Mouse (Mus musculus): ENCODE results near the gene Comtd1.

Comtd1 gene

GRCm38 (mm10) chr14:21848166-21849154 is at the start of gene Comtd1:
Gene Comtd1, minus strand, starts transcription at chr14:21848977.
- DNase-seq = peak; percentile 95

- no peak for DNase-seq
Observed at GRCm38 (mm10) chr14:21892341-21892659, 43.5 kb upstream of the Comtd1 start.

GRCm38 (mm10) chr14:21891581-21892340 is 43.0 kb upstream of the Comtd1 start:
- DNase-seq = no peak

- no peak for DNase-seq
Observed at GRCm38 (mm10) chr14:21890430-21890829, 41.7 kb upstream of the Comtd1 start.

GRCm38 (mm10) chr14:21866816-21867215 is 18.0 kb upstream of the Comtd1 start:
- DNase-seq = no peak

GRCm38 (mm10) chr14:21866291-21866690 is 17.5 kb upstream of the Comtd1 start:
- DNase-seq = no peak

- DNase-seq = no peak
Observed at GRCm38 (mm10) chr14:21856886-21857285, 8.1 kb upstream of the Comtd1 start.

- no peak for DNase-seq
Observed at GRCm38 (mm10) chr14:21855961-21856360, 7.2 kb upstream of the Comtd1 start.

- no peak for DNase-seq
Observed at GRCm38 (mm10) chr14:21854271-21854670, 5.5 kb upstream of the Comtd1 start.

GRCm38 (mm10) chr14:21853456-21854109 is 4.8 kb upstream of the Comtd1 start:
- DNase-seq = peak; percentile 63

- DNase-seq = no peak
Observed at GRCm38 (mm10) chr14:21851996-21852791, 3.4 kb upstream of the Comtd1 start.

GRCm38 (mm10) chr14:21850419-21851127 is 1.8 kb upstream of the Comtd1 start:
- no peak for DNase-seq

GRCm38 (mm10) chr14:21849524-21850418 is 994 bp upstream of the Comtd1 start:
- peak; percentile 61 for DNase-seq

- DNase-seq = no peak
Observed at GRCm38 (mm10) chr14:21847381-21848165, 1.2 kb downstream of the Comtd1 start.

- DNase-seq = peak; percentile 60
Observed at GRCm38 (mm10) chr14:21846827-21847380, 1.9 kb downstream of the Comtd1 start.

GRCm38 (mm10) chr14:21843263-21843662 is 5.5 kb downstream of the Comtd1 start:
- DNase-seq = no peak

- DNase-seq = no peak
Observed at GRCm38 (mm10) chr14:21841819-21842592, 6.8 kb downstream of the Comtd1 start.

GRCm38 (mm10) chr14:21838336-21839017 is 10.3 kb downstream of the Comtd1 start:
- no peak for DNase-seq
